Mouse (Mus musculus) bone marrow macrophage, adult 2 months (primary cell): ENCODE data around the gene Dip2c. TPM values are rescaled to one million over a fixed set of nuclear protein-coding genes. Genes with fewer than 3 reads are reported as not detected.

Source experiments
- H3K27ac ChIP-seq: 2 replicates; pipeline ENCODE4 v1.5.1; 2012; ENCODE audit warnings: low read depth, low read length; ENCODE audit not compliant: insufficient read depth
- H3K4me1 ChIP-seq: 2 replicates; pipeline ENCODE4 v1.6.1; 2012; ENCODE audit warnings: low read length; ENCODE audit not compliant: control insufficient read depth, insufficient read depth
- H3K4me3 ChIP-seq: 2 replicates; pipeline ENCODE4 v1.5.1; 2012; ENCODE audit warnings: mild to moderate bottlenecking, low read length, moderate library complexity; ENCODE audit not compliant: insufficient read depth
- CTCF ChIP-seq: IDR thresholded peaks from 2 replicates; pipeline ENCODE4 v1.5.1; 2012; ENCODE audit warnings: low read depth, mild to moderate bottlenecking, low read length, moderate library complexity
- POLR2A ChIP-seq: IDR thresholded peaks from 2 replicates; pipeline ENCODE4 v1.6.1; 2012; ENCODE audit warnings: mild to moderate bottlenecking, low read depth, low read length, borderline replicate concordance
- polyA plus RNA-seq: library from polyadenylated mRNA; stranded (reverse); fragments of >200 nt; gene quantifications from 2 replicates; pipeline ENCODE4 v1.2.4, GENCODE M21; 2012; ENCODE audit not compliant: missing spikeins, insufficient read depth, insufficient read length

Gene Dip2c
- polyA plus RNA-seq, 1 experiment: 2.1 TPM

GRCm38 (mm10) chr13:9319745-9320144 lies 43.4 kb downstream of the Dip2c start:
- Histone ChIP-seq H3K27ac (no peak overlapping the region), H3K4me3 (no peak overlapping the region), H3K4me1 (peaks cover 7% of the 10 kb centered on the region)
- no peak for TF ChIP-seq CTCF
- TF ChIP-seq POLR2A: no peak

DNA sequence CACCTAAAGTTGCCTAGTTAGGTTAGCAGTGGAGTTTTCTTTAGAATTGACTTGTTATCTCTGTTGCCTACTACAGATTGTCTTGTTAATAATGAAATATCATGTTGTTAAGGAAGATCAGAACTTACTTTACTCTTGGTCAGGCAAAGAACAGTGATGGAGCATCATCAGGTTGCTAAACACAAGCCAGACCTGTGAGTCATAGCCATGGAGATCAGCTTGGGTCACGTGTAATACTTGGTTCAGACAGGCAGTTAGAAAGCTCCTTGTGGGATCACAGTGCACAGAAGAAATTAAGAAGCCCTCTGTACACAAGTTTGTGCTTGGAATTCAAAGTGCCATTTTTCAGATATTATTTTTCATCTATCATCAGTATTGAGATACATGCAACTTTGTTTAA lies 48.9 kb downstream of the Dip2c start:
- no peak overlapping the region for H3K4me3 ChIP-seq
- H3K4me1 ChIP-seq: peaks cover 8% of the 10 kb centered on the region
- TF ChIP-seq CTCF (no peak), POLR2A (no peak)
- H3K27ac ChIP-seq: no peak overlapping the region

- no peak overlapping the region for H3K27ac ChIP-seq
- H3K4me1 ChIP-seq: peaks cover 14% of the 10 kb centered on the region
- H3K4me3 ChIP-seq: no peak overlapping the region
- TF ChIP-seq POLR2A (no peak), CTCF (no peak)
Observed at GRCm38 (mm10) chr13:9329307-9329915, 53.1 kb downstream of the Dip2c start.

DNA sequence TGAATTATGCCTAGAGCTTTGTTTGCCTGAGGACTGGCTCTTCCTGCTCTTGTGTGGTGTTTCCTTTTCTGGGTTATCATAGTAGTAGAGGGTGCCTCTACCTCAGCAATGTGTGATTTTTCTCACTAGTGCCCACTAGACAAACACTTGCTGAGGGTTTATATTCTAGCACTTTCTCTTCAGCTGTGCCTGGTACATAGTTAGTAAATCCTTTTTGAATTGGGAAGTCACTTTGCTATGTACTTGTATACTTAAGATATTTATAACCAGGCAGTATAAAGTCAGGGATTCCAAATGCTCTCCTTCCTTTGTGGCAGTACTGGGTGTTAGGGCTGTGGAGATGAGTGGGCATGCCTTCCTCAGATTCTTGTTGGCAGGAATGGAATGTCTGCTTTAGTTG lies 56.9 kb downstream of the Dip2c start:
- no peak for TF ChIP-seq CTCF
- TF ChIP-seq POLR2A: no peak
- Histone ChIP-seq H3K4me1 (peaks cover 10% of the 10 kb centered on the region), H3K27ac (no peak overlapping the region), H3K4me3 (no peak overlapping the region)

DNA sequence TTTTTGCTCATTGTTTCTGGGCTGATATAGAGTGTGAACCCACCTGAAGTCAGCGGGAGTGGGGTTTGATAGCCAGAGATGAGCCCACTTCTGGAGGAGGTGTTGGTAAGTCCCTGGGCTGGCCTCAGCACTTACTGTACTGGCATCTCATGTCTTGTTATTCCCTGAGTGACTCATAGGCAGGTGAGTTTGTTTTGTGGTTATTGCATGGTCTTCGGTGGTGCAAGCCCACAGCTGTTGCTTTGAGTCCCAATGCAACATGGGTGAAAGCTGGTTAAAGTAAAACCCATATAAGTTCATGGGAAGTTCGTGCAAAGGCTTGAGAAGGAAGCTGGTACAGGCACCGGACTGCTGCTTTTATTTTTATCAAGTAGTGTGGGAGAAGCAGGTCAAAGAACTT lies 64.0 kb downstream of the Dip2c start:
- Histone ChIP-seq H3K27ac (no peak overlapping the region), H3K4me3 (no peak overlapping the region), H3K4me1 (no peaks in the 10 kb centered on the region)
- TF ChIP-seq POLR2A (no peak), CTCF (no peak)

DNA sequence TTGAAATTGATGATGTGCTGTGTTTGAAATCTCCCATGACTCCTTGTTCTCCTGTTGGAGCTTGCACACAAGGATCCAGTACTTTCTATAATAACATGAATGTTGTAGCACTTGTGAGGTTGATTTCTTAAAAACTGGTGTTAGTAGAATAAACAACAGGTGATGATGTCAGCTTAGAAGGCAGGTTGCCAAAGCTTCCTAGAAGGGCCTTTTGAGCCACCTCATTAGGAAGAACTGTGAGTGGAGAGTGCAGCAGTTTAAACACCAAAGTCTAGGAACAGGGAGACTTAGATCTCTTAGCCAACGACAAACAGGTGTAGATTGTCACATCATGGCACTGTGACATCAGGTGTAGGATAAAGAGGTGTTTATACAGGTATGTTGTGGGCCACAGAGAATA lies 66.4 kb downstream of the Dip2c start:
- Histone ChIP-seq H3K4me3 (no peak overlapping the region), H3K4me1 (no peaks in the 10 kb centered on the region), H3K27ac (no peak overlapping the region)
- no peak for TF ChIP-seq CTCF
- TF ChIP-seq POLR2A: no peak

GRCm38 (mm10) chr13:9347448-9347847 lies 71.1 kb downstream of the Dip2c start:
- H3K4me3 ChIP-seq: no peak overlapping the region
- no peak overlapping the region for H3K27ac ChIP-seq
- TF ChIP-seq POLR2A (no peak), CTCF (no peak)
- H3K4me1 ChIP-seq: peaks cover 2% of the 10 kb centered on the region; the same call in 1 of the 2 replicates

GRCm38 (mm10) chr13:9350670-9351069 lies 74.3 kb downstream of the Dip2c start:
- Histone ChIP-seq H3K27ac (no peak overlapping the region), H3K4me1 (peaks cover 8% of the 10 kb centered on the region), H3K4me3 (no peak overlapping the region)
- TF ChIP-seq CTCF (no peak), POLR2A (no peak)

- H3K4me1 ChIP-seq: peaks cover 8% of the 10 kb centered on the region
Observed at GRCm38 (mm10) chr13:9353890-9354289, 77.6 kb downstream of the Dip2c start.

DNA sequence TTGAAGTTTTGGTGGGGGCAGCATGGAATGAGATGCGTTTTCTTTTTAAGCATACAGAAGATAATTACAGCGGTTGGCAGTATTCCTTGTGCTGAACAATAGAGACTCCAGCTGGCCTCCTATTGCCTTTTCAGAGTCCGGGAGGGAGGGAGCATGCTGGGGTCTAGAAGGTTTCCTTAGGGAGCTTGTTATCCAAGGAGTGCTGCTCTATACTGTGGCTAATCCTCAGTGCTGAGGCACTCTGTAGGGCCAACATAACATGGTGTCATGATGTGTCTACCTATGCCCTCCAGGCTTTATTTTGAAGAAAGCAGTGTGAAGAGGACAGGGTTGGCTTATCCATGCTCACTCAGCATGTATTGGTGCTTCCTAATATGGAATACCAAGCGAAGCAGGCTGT lies 79.0 kb downstream of the Dip2c start:
- TF ChIP-seq POLR2A: no peak
- no peak for TF ChIP-seq CTCF
- peaks cover 6% of the 10 kb centered on the region for H3K4me1 ChIP-seq
- no peak overlapping the region for H3K27ac ChIP-seq
- H3K4me3 ChIP-seq: no peak overlapping the region

More at GRCm38 (mm10) chr13:9353890-9354289, 77.6 kb downstream of the Dip2c start:
- no peak for TF ChIP-seq CTCF
- no peak overlapping the region for H3K4me3 ChIP-seq
- H3K27ac ChIP-seq: no peak overlapping the region

- H3K4me3 ChIP-seq: no peak overlapping the region
- H3K4me1 ChIP-seq: peaks cover 3% of the 10 kb centered on the region; the same call in 1 of the 2 replicates
- no peak overlapping the region for H3K27ac ChIP-seq
- TF ChIP-seq CTCF: no peak
Observed at GRCm38 (mm10) chr13:9361457-9361856, 85.1 kb downstream of the Dip2c start.

DNA sequence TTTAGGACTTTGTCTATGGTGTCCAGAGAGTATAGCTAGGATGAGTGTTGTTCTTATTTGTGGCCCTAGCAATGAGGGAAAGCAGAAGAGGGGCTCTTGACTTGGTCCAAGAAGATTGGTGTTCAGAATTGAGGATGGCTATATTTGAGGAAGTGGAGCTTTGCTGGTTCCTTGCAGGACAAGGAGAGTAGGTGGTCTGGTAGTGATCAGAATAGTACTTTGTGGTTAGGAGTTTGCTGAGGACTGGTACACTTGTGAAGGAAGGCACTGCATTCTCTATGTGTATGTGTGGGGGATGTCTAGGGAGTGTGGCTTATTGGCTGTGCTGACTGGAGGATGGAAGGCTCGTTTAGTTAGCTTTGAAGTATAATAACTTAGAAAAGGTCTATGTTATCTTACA lies 95.1 kb downstream of the Dip2c start:
- peaks cover 8% of the 10 kb centered on the region for H3K4me1 ChIP-seq
- no peak for TF ChIP-seq POLR2A
- TF ChIP-seq CTCF: no peak
- no peak overlapping the region for H3K4me3 ChIP-seq
- H3K27ac ChIP-seq: no peak overlapping the region
